Mouse (Mus musculus) C2C12 (cell line): Measurements from ENCODE around the gene Kif21b. TPM values are rescaled to one million over a fixed set of nuclear protein-coding genes. Genes with fewer than 3 reads are reported as not detected.

ENCODE experiments used
- H3K27me3 ChIP-seq: one replicate; pipeline ENCODE4 v1.6.1; 2011; ENCODE audit not compliant: control insufficient read depth, insufficient read depth, insufficient read length
- H3K36me3 ChIP-seq: one replicate; pipeline ENCODE4 v1.6.1; 2011; ENCODE audit not compliant: control insufficient read depth, insufficient read depth
- H3K4me3 ChIP-seq: one replicate; pipeline ENCODE4 v1.5.1; 2011; ENCODE audit warnings: mild to moderate bottlenecking, control low read depth; ENCODE audit not compliant: poor library complexity, insufficient read depth, severe bottlenecking
- H3K79me2 ChIP-seq: one replicate; pipeline ENCODE4 v1.6.1; 2011; ENCODE audit not compliant: control insufficient read depth, insufficient read depth
- H3K79me3 ChIP-seq: one replicate; pipeline ENCODE4 v1.6.1; 2011; ENCODE audit warnings: low read depth, control low read depth
- H3ac ChIP-seq: one replicate; pipeline ENCODE3; 2011; ENCODE audit warnings: low read depth; ENCODE audit not compliant: control insufficient read depth, insufficient read length
- CEBPB ChIP-seq: IDR thresholded peaks from one replicate; pipeline ENCODE4 v1.6.1; 2011; ENCODE audit warnings: low read depth, mild to moderate bottlenecking, control low read depth, moderate library complexity
- CTCF ChIP-seq: IDR thresholded peaks from one replicate; pipeline ENCODE4 v1.5.1; 2011; ENCODE audit not compliant: control insufficient read depth, insufficient read depth, insufficient read length
- FOSL1 ChIP-seq: IDR thresholded peaks from one replicate; pipeline ENCODE4 v1.8.0; 2011; ENCODE audit warnings: mild to moderate bottlenecking, low read length; ENCODE audit not compliant: poor library complexity, insufficient read depth, severe bottlenecking
- MAX ChIP-seq: IDR thresholded peaks from one replicate; pipeline ENCODE4 v1.6.1; 2011; ENCODE audit warnings: mild to moderate bottlenecking, control low read depth
- MYOD1 ChIP-seq: IDR thresholded peaks from one replicate; pipeline ENCODE4 v1.6.1; 2011; ENCODE audit warnings: low read depth; ENCODE audit not compliant: control insufficient read depth, insufficient read length
- MYOG ChIP-seq: IDR thresholded peaks from one replicate; pipeline ENCODE4 v1.6.1; 2011; ENCODE audit not compliant: control insufficient read depth, insufficient read length; ENCODE audit errors: extremely low read depth
- USF1 ChIP-seq: IDR thresholded peaks from one replicate; pipeline ENCODE4 v1.6.1; 2011; ENCODE audit warnings: low read depth, mild to moderate bottlenecking, control low read depth, moderate library complexity
- polyA plus RNA-seq: library from polyadenylated mRNA; unstranded; fragments of >200 nt; fragmentation: generic; extraction: Trizol; gene quantifications from one replicate; pipeline ENCODE4 v1.2.1, GENCODE M21; 2012; ENCODE audit warnings: missing spikeins

Gene Kif21b
- polyA plus RNA-seq, 1 experiment, result 0.66 TPM

DNA sequence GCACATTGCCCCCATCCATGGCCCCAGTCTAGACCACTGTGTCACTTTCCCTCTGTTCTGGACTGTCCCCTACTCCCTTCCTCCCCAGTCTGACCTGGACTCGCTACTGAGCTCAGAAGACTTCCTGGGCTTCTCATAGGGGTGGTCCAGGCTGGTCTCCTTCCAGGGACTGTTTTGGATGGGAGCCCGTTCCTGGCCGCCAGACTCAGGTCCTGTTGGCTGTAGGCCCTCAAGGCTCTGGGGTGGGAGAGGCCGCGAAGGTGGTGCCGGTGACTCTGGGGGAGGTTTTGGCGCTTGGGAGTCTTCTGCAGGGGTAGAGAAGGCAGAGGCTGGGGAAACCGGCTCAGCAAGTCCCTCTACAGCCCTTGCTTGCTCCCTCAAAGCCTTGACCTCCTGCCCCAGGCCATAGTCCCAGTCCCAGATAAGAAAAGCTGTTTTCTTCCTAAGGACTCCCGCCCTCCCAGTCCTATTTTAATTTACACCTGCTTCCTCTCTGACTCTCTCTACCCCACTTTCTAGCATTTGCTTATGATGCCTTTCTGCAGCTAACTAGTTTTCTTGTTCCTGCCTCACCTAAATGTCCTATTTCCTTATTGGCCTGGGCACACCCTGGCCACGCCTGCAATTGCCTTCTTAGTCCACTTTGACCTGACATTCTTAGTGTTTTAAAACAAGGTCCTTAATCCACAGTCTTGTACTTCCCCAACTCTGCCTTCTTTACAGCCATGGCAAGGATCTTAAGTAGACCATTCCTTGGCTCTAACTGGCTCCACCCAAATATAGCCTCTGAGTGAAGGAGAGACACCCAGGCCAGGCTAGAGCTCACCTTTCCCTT is 89.1 kb downstream of the Kif21b start:
- Histone ChIP-seq H3K36me3 (peaks cover 14% of the 10 kb centered on the region), H3K79me3 (no peaks in the 10 kb centered on the region), H3K79me2 (no peaks in the 10 kb centered on the region), H3K27me3 (no peaks in the 10 kb centered on the region), H3K4me3 (no peak overlapping the region), H3ac (no peak overlapping the region)
- no peak for TF ChIP-seq CTCF
- no peak for TF ChIP-seq MYOG
- TF ChIP-seq MYOD1, result no peak
- no peak for TF ChIP-seq CEBPB
- no peak for TF ChIP-seq FOSL1
- no peak for TF ChIP-seq USF1
- TF ChIP-seq MAX, result no peak

- Histone ChIP-seq H3ac (no peak overlapping the region), H3K4me3 (no peak overlapping the region), H3K27me3 (no peaks in the 10 kb centered on the region), H3K79me2 (no peaks in the 10 kb centered on the region), H3K79me3 (no peaks in the 10 kb centered on the region), H3K36me3 (peaks cover 18% of the 10 kb centered on the region)
- no peak for TF ChIP-seq CTCF
- TF ChIP-seq MYOG, result no peak
- no peak for TF ChIP-seq CEBPB
- TF ChIP-seq MAX, result no peak
- no peak for TF ChIP-seq FOSL1
- no peak for TF ChIP-seq USF1
- no peak for TF ChIP-seq MYOD1
Measured at GRCm38 (mm10) chr1:136222386-136222785, 91.2 kb downstream of the Kif21b start.

DNA sequence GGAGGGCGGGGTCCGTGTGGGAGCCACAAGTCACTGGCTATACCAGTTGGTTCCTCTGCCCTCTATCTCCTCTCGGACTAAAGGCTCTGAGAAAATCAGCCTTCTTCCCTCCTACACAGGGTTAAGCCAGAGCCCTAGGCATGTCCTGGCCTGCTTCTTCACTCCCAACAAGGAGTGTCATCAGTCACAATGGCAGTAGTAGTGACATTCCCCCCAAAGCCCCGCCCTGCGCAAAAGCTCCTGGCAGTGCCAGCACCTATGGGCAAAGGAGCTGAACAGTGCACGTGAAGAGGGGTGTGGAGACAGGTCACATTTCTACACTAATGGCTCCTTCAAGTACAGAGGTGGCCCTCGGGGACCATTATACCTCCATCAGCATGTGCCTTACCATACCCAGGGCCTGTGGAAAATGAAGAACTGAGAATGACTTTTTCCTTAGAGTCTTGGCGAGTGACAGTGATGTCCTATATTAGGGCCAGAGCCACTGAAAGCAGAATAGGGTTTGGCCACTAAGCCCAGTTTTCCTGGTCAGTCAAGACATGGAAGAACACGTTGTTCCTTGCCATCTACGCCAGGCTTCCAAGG is 92.7 kb downstream of the Kif21b start:
- peaks cover 2% of the 10 kb centered on the region for H3K79me3 ChIP-seq
- no peaks in the 10 kb centered on the region for H3K27me3 ChIP-seq
- no peaks in the 10 kb centered on the region for H3K79me2 ChIP-seq
- peaks cover 12% of the 10 kb centered on the region for H3K36me3 ChIP-seq
- no peak overlapping the region for H3K4me3 ChIP-seq
- TF ChIP-seq CTCF, result no peak
- TF ChIP-seq USF1, result no peak
- no peak for TF ChIP-seq FOSL1
- TF ChIP-seq CEBPB, result no peak
- no peak for TF ChIP-seq MYOG
- no peak for TF ChIP-seq MAX
- no peak for TF ChIP-seq MYOD1
- H3ac ChIP-seq, result no peak overlapping the region

GRCm38 (mm10) chr1:136225846-136226245 is 94.7 kb downstream of the Kif21b start:
- Histone ChIP-seq H3K4me3 (no peak overlapping the region), H3K27me3 (no peaks in the 10 kb centered on the region), H3ac (no peak overlapping the region), H3K79me3 (peaks cover 2% of the 10 kb centered on the region), H3K36me3 (peaks cover 12% of the 10 kb centered on the region), H3K79me2 (peaks cover 13% of the 10 kb centered on the region)
- TF ChIP-seq MYOD1 (no peak), MAX (no peak), USF1 (no peak), FOSL1 (no peak), MYOG (no peak), CEBPB (no peak), CTCF (no peak)

DNA sequence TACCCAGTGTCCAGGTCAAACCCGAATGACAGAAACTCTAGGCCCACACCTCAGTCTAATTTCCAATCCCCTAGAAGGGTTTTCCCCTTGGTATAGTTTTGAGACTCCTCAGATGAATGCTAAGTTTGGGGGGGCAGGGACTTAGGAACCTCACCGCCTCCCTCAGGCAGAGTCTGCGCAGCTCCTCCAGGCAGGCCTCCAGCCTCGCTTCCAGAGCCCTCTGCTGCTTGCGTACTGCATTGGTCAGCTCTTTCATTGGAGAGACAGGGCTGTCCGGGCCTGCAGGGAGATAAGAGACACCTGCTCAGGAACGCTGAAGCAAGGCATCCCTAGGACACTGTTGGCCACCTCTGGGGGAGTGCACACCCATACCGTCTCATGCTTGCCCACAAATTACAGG is 95.4 kb downstream of the Kif21b start:
- Histone ChIP-seq H3K27me3 (no peaks in the 10 kb centered on the region), H3K4me3 (no peak overlapping the region), H3K36me3 (peaks cover 12% of the 10 kb centered on the region), H3K79me2 (peaks cover 21% of the 10 kb centered on the region), H3ac (no peak overlapping the region), H3K79me3 (peaks cover 2% of the 10 kb centered on the region)
- TF ChIP-seq USF1 (no peak), MAX (no peak), MYOD1 (no peak), MYOG (no peak), CEBPB (no peak), FOSL1 (no peak), CTCF (no peak)

Other genes starting within 250 kb of the Kif21b start
- 6.4 TPM for gene Pkp1, start 212.2 kb upstream of the Kif21b start, polyA plus RNA-seq
- 0.06 TPM for gene Igfn1, start 125.0 kb upstream of the Kif21b start, polyA plus RNA-seq
- 60.3 TPM for gene Tmem9, start 123.2 kb upstream of the Kif21b start, polyA plus RNA-seq
- not detected for gene Ascl5, start 80.6 kb upstream of the Kif21b start, polyA plus RNA-seq
- gene Cacna1s, start 78.6 kb upstream of the Kif21b start, polyA plus RNA-seq, result 0.23 TPM
- gene Mroh3, start 81.4 kb downstream of the Kif21b start, polyA plus RNA-seq, result not detected
- gene Inava, start 102.9 kb downstream of the Kif21b start, polyA plus RNA-seq, result 7.6 TPM
- gene Gpr25, start 129.5 kb downstream of the Kif21b start, polyA plus RNA-seq, result not detected
- 7.4 TPM for gene Camsap2, start 214.7 kb downstream of the Kif21b start, polyA plus RNA-seq